In the genomic region with DNA sequence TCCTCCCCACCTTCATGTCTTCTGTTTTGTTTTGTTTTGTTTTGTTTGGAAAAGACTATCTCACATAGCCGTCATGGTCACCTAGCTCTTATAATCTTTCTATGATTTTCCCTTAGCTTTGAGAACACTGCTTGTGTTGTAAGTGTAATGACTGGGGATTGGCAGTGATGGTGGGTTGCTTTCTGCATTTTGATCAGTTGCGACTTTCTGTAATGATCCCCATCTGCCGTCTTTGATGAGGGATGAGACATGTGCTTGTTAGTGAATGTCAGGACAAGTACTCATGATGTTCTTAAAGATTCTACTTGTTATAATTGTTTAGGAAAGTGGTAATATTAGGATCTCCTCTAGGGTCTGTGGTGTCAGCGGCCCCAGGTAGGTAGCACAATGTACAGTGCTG, we compare ENCODE assay signal across 25 mouse cellular contexts.
"Had no signal": no experiment of that assay in that cellular context is flagged by ENCODE, and none has a peak within 500 bp of the region (broad histone marks: within the 10 kb centered on the region; RNA-seq: fewer than 3 reads in every experiment).

No protein-coding gene starts in this region.

- H3K9ac ChIP-seq: heart, embryonic 13.5 days; heart, embryonic 15.5 days; hindbrain, embryonic 13.5 days; hindbrain, embryonic 15.5 days; kidney, embryonic 15.5 days; limb, embryonic 13.5 days; limb, embryonic 15.5 days; liver, embryonic 12.5 days; liver, embryonic 14.5 days had no signal

- H3K9me3 ChIP-seq: heart, embryonic 13.5 days; heart, embryonic 15.5 days; hindbrain, embryonic 13.5 days; hindbrain, embryonic 15.5 days; kidney, embryonic 15.5 days; limb, embryonic 13.5 days; limb, embryonic 15.5 days; liver, embryonic 12.5 days had no signal

- H3K4me2 ChIP-seq: heart, embryonic 11.5 days; heart, embryonic 13.5 days; heart, embryonic 15.5 days; hindbrain, embryonic 13.5 days; hindbrain, embryonic 15.5 days; kidney, embryonic 15.5 days; limb, embryonic 13.5 days; limb, embryonic 15.5 days; liver, embryonic 12.5 days had no signal

- DNase-seq: gastrocnemius, postnatal 14 days; gastrocnemius, postnatal 36 days; heart, adult 11 months; heart, adult 2 months; heart, postnatal 14 days; heart, postnatal 36 days; kidney, adult 11 months; kidney, adult 2 months; kidney, adult 9 months; kidney, postnatal 14 days; kidney, postnatal 36 days; left cerebral cortex, postnatal 4 days had no signal

- H3K27me3 ChIP-seq: heart, embryonic 13.5 days; heart, embryonic 15.5 days; hindbrain, embryonic 13.5 days; hindbrain, embryonic 15.5 days; kidney, embryonic 15.5 days; limb, embryonic 13.5 days; limb, embryonic 15.5 days; liver, embryonic 12.5 days had no signal

- H3K4me1 ChIP-seq: heart, embryonic 13.5 days; heart, embryonic 15.5 days; hindbrain, embryonic 13.5 days; hindbrain, embryonic 15.5 days; kidney, embryonic 15.5 days; limb, embryonic 13.5 days; limb, embryonic 15.5 days; liver, embryonic 12.5 days had no signal

- H3K36me3 ChIP-seq: heart, embryonic 13.5 days; heart, embryonic 15.5 days; hindbrain, embryonic 13.5 days; hindbrain, embryonic 15.5 days; kidney, embryonic 15.5 days; limb, embryonic 13.5 days; limb, embryonic 15.5 days; liver, embryonic 12.5 days had no signal

- H3K27ac ChIP-seq: heart, adult 2 months; heart, embryonic 13.5 days; heart, embryonic 15.5 days; hindbrain, embryonic 13.5 days; hindbrain, embryonic 15.5 days; hindbrain, postnatal 0 days; kidney, embryonic 15.5 days; kidney, postnatal 0 days; limb, embryonic 13.5 days; limb, embryonic 15.5 days; liver, embryonic 12.5 days; liver, embryonic 14.5 days had no signal

- ATAC-seq: hindbrain, postnatal 0 days; intestine, embryonic 16.5 days; liver, embryonic 12.5 days had no signal

- H3K4me3 ChIP-seq: heart, adult 2 months; heart, embryonic 13.5 days; heart, embryonic 15.5 days; hindbrain, embryonic 13.5 days; hindbrain, embryonic 15.5 days; kidney, embryonic 15.5 days; limb, embryonic 13.5 days; limb, embryonic 15.5 days; liver, embryonic 12.5 days had no signal
